Mouse (Mus musculus): ENCODE data around the gene Gm49383.

GRCm38 (mm10) chr12:69197378-69198163, 667 bp upstream of the Gm49383 start:
- no peak for TF ChIP-seq CTCF (IDR thresholded peaks at IDR 0.05; ENCODE audit: borderline replicate concordance, insufficient read depth, low read length)
- no peak for TF ChIP-seq POLR2A (IDR thresholded peaks at IDR 0.05; ENCODE audit: low read depth, low read length)
